Comparison of ENCODE assay signal across 8 mouse cellular contexts in genomic region chr14:18326968-18327672, GRCm38 (mm10). TPM values are rescaled to one million over a fixed set of nuclear protein-coding genes. Genes with fewer than 3 reads are reported as not detected.
DNase-seq lines count a peak whose midpoint lies in the region; ATAC-seq and TF ChIP-seq lines count a peak whose summit lies in the region.

No protein-coding gene starts in this region.

- H3K4me2 ChIP-seq in forebrain, embryonic 11.5 days (ENCODE audit: low read depth, low read length, severe bottlenecking): peak overlapping the region; percentile 73
- peak overlapping the region; percentile 82 for H3K4me2 ChIP-seq in hindbrain, embryonic 13.5 days
- peak overlapping the region; percentile 74 for H3K4me2 ChIP-seq in limb, embryonic 14.5 days (replicated peaks; ENCODE audit: low read depth, low read length, severe bottlenecking)
- H3K4me2 ChIP-seq in midbrain, embryonic 16.5 days (ENCODE audit: low read length): peak overlapping the region; percentile 88

- peak; percentile 12 to 23 for DNase-seq in lung, adult 18-20 months
- DNase-seq in lung, postnatal 25 days (ENCODE audit: low spot score): no peak
- DNase-seq in adrenal gland, postnatal 4 days (ENCODE audit: low spot score in 2 of 2): peak; percentile 15 to 16
- peak; percentile 74 for DNase-seq in forebrain, embryonic 11.5 days (ENCODE audit: low spot score)
- DNase-seq in limb, embryonic 14.5 days (ENCODE audit: low spot score): no peak
- peak; percentile 22 to 61 for DNase-seq in urinary bladder, postnatal 4 days (ENCODE audit: low spot score in 2 of 2)

- peak overlapping the region; percentile 66 for H3K9ac ChIP-seq in forebrain, embryonic 11.5 days (ENCODE audit: low read length)
- H3K9ac ChIP-seq in hindbrain, embryonic 13.5 days: peak overlapping the region; percentile 72
- H3K9ac ChIP-seq in limb, embryonic 14.5 days (ENCODE audit: low read depth, low read length, severe bottlenecking): peak overlapping the region; percentile 56
- H3K9ac ChIP-seq in midbrain, embryonic 16.5 days (ENCODE audit: low read depth, low read length): peak overlapping the region; percentile 71

- peak; percentile 62 for ATAC-seq in forebrain, embryonic 11.5 days (replicated peaks; ENCODE audit: low FRiP score)
- peak; percentile 25 for ATAC-seq in hindbrain, embryonic 13.5 days (ENCODE audit: low FRiP score)
- ATAC-seq in limb, embryonic 14.5 days (ENCODE audit: low FRiP score, low read depth): no peak
- peak; percentile 17; the same call in 1 of the 2 replicates for ATAC-seq in midbrain, embryonic 16.5 days

- H3K27me3 ChIP-seq in forebrain, embryonic 11.5 days (ENCODE audit: control insufficient read depth, insufficient read depth, low read length): no peaks in the 10 kb centered on the region
- H3K27me3 ChIP-seq in hindbrain, embryonic 13.5 days: no peaks in the 10 kb centered on the region
- no peaks in the 10 kb centered on the region for H3K27me3 ChIP-seq in limb, embryonic 14.5 days (ENCODE audit: control insufficient read depth, insufficient read depth, low read length)
- no peaks in the 10 kb centered on the region for H3K27me3 ChIP-seq in midbrain, embryonic 16.5 days (ENCODE audit: control insufficient read depth, insufficient read depth, low read depth, low read length)

- no peak for TF ChIP-seq POLR2A in limb, embryonic 14.5 days (IDR thresholded peaks at IDR 0.05; ENCODE audit: borderline replicate concordance, extremely low read depth, insufficient read depth, insufficient read length)

- H3K4me3 ChIP-seq in forebrain, embryonic 11.5 days (ENCODE audit: low read depth, low read length): peak overlapping the region; percentile 41
- peak overlapping the region; percentile 50 for H3K4me3 ChIP-seq in hindbrain, embryonic 13.5 days
- peak overlapping the region; percentile 36 for H3K4me3 ChIP-seq in limb, embryonic 14.5 days (replicated peaks; ENCODE audit: low read length)
- peak overlapping the region; percentile 51 for H3K4me3 ChIP-seq in midbrain, embryonic 16.5 days (ENCODE audit: low read depth, low read length)

- H3K9me3 ChIP-seq in forebrain, embryonic 11.5 days (ENCODE audit: control insufficient read depth, low read length): no peaks in the 10 kb centered on the region
- H3K9me3 ChIP-seq in hindbrain, embryonic 13.5 days: no peaks in the 10 kb centered on the region
- no peaks in the 10 kb centered on the region for H3K9me3 ChIP-seq in limb, embryonic 14.5 days (ENCODE audit: control insufficient read depth, low read length)
- no peaks in the 10 kb centered on the region for H3K9me3 ChIP-seq in midbrain, embryonic 16.5 days (replicated peaks; ENCODE audit: control insufficient read depth, low read length, poor library complexity, severe bottlenecking)

- no peak overlapping the region for H3K27ac ChIP-seq in forebrain, embryonic 11.5 days (ENCODE audit: low read depth, low read length)
- 0 out of 2 replicates have a peak overlapping the region, but pooled peaks have one; percentile 8 for H3K27ac ChIP-seq in hindbrain, embryonic 13.5 days
- no peak overlapping the region for H3K27ac ChIP-seq in limb, embryonic 14.5 days (replicated peaks; ENCODE audit: low read depth, low read length)
- H3K27ac ChIP-seq in midbrain, embryonic 16.5 days (ENCODE audit: low read length): 0 out of 2 replicates have a peak overlapping the region, but pooled peaks have one; percentile 41

- 1% methylated on average over 37 of the region's 37 CpGs for WGBS in forebrain, embryonic 11.5 days
- under 1% methylated on average over 33 of the region's 37 CpGs for WGBS in hindbrain, embryonic 13.5 days
- 2% methylated on average over 26 of the region's 37 CpGs for WGBS in limb, embryonic 14.5 days
- under 1% methylated on average over 35 of the region's 37 CpGs for WGBS in midbrain, embryonic 16.5 days

- H3K36me3 ChIP-seq in forebrain, embryonic 11.5 days (ENCODE audit: control insufficient read depth, insufficient read depth, low read length): no peaks in the 10 kb centered on the region; the same call in 1 of the 2 replicates
- peaks cover 5% of the 10 kb centered on the region; the same call in 1 of the 2 replicates for H3K36me3 ChIP-seq in hindbrain, embryonic 13.5 days
- H3K36me3 ChIP-seq in limb, embryonic 14.5 days (ENCODE audit: control insufficient read depth, insufficient read depth, low read length): peaks cover 19% of the 10 kb centered on the region
- H3K36me3 ChIP-seq in midbrain, embryonic 16.5 days (ENCODE audit: control insufficient read depth, insufficient read depth, low read length): no peaks in the 10 kb centered on the region

- H3K4me1 ChIP-seq in forebrain, embryonic 11.5 days (replicated peaks; ENCODE audit: control insufficient read depth, insufficient read depth, low read length): 0 out of 2 replicates have a peak, but pooled peaks cover 9% of the 10 kb centered on the region
- H3K4me1 ChIP-seq in hindbrain, embryonic 13.5 days (replicated peaks): peaks cover 42% of the 10 kb centered on the region
- peaks cover 28% of the 10 kb centered on the region for H3K4me1 ChIP-seq in limb, embryonic 14.5 days (ENCODE audit: control insufficient read depth, insufficient read depth, low read length)
- H3K4me1 ChIP-seq in midbrain, embryonic 16.5 days (ENCODE audit: control insufficient read depth, insufficient read depth, low read length): peaks cover 33% of the 10 kb centered on the region

RNA-seq across cellular contexts. Expression of gene Ube2e1, which starts 4.5 kb away (rescaled TPM):
- 10 to 100 TPM; 79.1 to 80.1 TPM for total RNA-seq in adrenal gland, postnatal 4 days (2021)
- polyA plus RNA-seq in forebrain, embryonic 11.5 days (2014; fragmentation: Nextera tagmentation; extraction: Ambion mirVana): 65.5 and 65.7 TPM in 2 replicates
- 225 and 228 TPM in 2 replicates for polyA plus RNA-seq in hindbrain, embryonic 13.5 days (2015; fragmentation: Nextera tagmentation; extraction: Ambion mirVana)
- polyA plus RNA-seq in limb, embryonic 14.5 days (2012; rRNA removed): 88.3 and 91.0 TPM in 2 replicates
- 51.7 and 51.8 TPM in 2 replicates for polyA plus RNA-seq in limb, embryonic 14.5 days (2014; fragmentation: Nextera tagmentation; extraction: Ambion mirVana)
- polyA plus RNA-seq in midbrain, embryonic 16.5 days (2015; fragmentation: Nextera tagmentation; extraction: Ambion mirVana): 205 and 223 TPM in 2 replicates

RNA-seq across cellular contexts. Expression of gene Rpl15, which starts 55.9 kb away (rescaled TPM):
- 1,000 to 10,000 TPM; 1,128 to 1,174 TPM for total RNA-seq in adrenal gland, postnatal 4 days (2021)
- polyA plus RNA-seq in forebrain, embryonic 11.5 days (2014; fragmentation: Nextera tagmentation; extraction: Ambion mirVana): 397 and 414 TPM in 2 replicates
- polyA plus RNA-seq in hindbrain, embryonic 13.5 days (2015; fragmentation: Nextera tagmentation; extraction: Ambion mirVana): 296 and 314 TPM in 2 replicates
- polyA plus RNA-seq in limb, embryonic 14.5 days (2012; rRNA removed): 1,239 and 1,286 TPM in 2 replicates
- 465 and 499 TPM in 2 replicates for polyA plus RNA-seq in limb, embryonic 14.5 days (2014; fragmentation: Nextera tagmentation; extraction: Ambion mirVana)
- polyA plus RNA-seq in midbrain, embryonic 16.5 days (2015; fragmentation: Nextera tagmentation; extraction: Ambion mirVana): 261 and 284 TPM in 2 replicates

RNA-seq across cellular contexts. Expression of gene Nkiras1, which starts 56.2 kb away (rescaled TPM):
- 10 to 100 TPM; 15.8 to 17.7 TPM for total RNA-seq in adrenal gland, postnatal 4 days (2021)
- polyA plus RNA-seq in forebrain, embryonic 11.5 days (2014; fragmentation: Nextera tagmentation; extraction: Ambion mirVana): 12.6 and 13.8 TPM in 2 replicates
- 40.1 and 43.1 TPM in 2 replicates for polyA plus RNA-seq in hindbrain, embryonic 13.5 days (2015; fragmentation: Nextera tagmentation; extraction: Ambion mirVana)
- polyA plus RNA-seq in limb, embryonic 14.5 days (2012; rRNA removed): 14.6 and 25.0 TPM in 2 replicates
- polyA plus RNA-seq in limb, embryonic 14.5 days (2014; fragmentation: Nextera tagmentation; extraction: Ambion mirVana): 16.1 and 18.5 TPM in 2 replicates
- 49.7 and 50.9 TPM in 2 replicates for polyA plus RNA-seq in midbrain, embryonic 16.5 days (2015; fragmentation: Nextera tagmentation; extraction: Ambion mirVana)

Comparison
In these comparisons a context has a peak if more than half of its experiments do, and no peak if none do; other contexts are left out.
1. DNase-seq: peak in lung, adult 18-20 months (2 of 2), adrenal gland, postnatal 4 days (2 of 2), forebrain, embryonic 11.5 days (single experiment) and urinary bladder, postnatal 4 days (2 of 2); none in lung, postnatal 25 days (single experiment) and limb, embryonic 14.5 days (single experiment).
2. H3K27ac ChIP-seq: peak in hindbrain, embryonic 13.5 days (single experiment) and midbrain, embryonic 16.5 days (single experiment); none in forebrain, embryonic 11.5 days (single experiment) and limb, embryonic 14.5 days (single experiment).
3. Peak in every context shown above with its lines, with median percentiles within 50 percentile points of each other: H3K4me2 ChIP-seq, H3K4me3 ChIP-seq and H3K9ac ChIP-seq.